Mouse (Mus musculus) heart, postnatal 10 days (tissue): ENCODE measurements at regions not wholly inside any gene's neighbourhood (a gene's known extent, or its start where the extent isn't known, plus 50 kb on each side); places are given as distances from the start of the nearest gene placed in this dataset.
A peak's percentile ranks its signal among the peaks of the same experiment; 100 is the strongest.

ENCODE experiments used
- DNase-seq, 2 experiments: peaks; one replicate each; pipeline ENCODE4 v3.0.0; 2021
- intact Hi-C: fragments of 180-260 bp; cut with DNase I; formaldehyde crosslinking; loops from one replicate; pipeline ENCODE4 v1.15.1; 2025

- peak; percentile 10 to 11 for DNase-seq
- intact Hi-C loops: no loop called here
These were observed 252.8 kb upstream of the Lrtm1 start for GRCm38 (mm10) chr14:28765201-28765600.

- intact Hi-C loops: no loop called here
- DNase-seq: no peak
These were observed 244.9 kb upstream of the Lrtm1 start for GRCm38 (mm10) chr14:28773068-28773467.

GRCm38 (mm10) chr14:28775686-28776085 lies 242.3 kb upstream of the Lrtm1 start:
- DNase-seq: no peak
- intact Hi-C loops: no loop called here

- intact Hi-C loops: no loop called here
- DNase-seq: no peak
These were observed 240.2 kb upstream of the Lrtm1 start for GRCm38 (mm10) chr14:28777791-28778190.

DNA sequence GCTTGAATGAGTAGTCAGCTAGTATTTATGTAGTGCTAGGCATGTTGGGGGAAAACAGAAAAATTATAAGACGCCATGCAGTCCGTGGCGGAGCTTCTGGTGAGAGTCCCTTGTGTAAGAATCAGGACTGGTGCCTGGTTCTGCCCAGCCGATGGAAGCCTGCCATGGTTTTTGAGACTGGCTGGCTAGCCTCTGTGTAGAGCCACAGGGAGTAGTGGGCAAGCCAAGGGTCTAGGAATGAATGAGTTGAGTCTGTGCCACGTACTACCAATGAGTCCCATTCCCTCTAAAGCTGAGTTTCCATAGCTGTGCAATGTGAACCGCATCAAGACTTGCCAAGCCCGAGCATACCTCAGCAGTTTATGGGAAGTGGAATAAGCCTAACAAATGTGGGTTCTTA lies 236.3 kb upstream of the Lrtm1 start:
- intact Hi-C loops: no loop called here
- no peak for DNase-seq

GRCm38 (mm10) chr14:28784106-28784633 lies 233.8 kb upstream of the Lrtm1 start:
- DNase-seq: peak; percentile 15 to 17
- intact Hi-C loops: no loop called here

DNA sequence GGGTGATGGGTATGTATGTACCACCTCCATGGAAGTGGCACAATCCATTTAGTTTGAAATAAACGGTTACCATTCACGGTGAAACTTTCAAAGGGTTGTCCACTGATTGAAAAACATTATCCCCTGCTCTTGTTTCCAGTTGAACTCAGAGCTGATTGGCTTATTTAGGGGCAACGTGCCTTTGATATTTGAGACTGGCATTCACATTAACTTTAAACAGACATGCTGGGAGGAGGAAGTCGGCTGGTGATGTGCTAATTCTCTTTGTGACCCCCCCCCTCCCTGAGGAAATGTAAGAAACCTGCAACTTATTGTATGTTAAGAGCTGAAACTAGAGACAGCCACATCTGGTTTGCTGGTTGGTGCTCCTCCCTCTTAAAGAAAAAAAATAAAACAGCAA lies 219.7 kb upstream of the Lrtm1 start:
- intact Hi-C loops: no loop called here
- no peak for DNase-seq

GRCm38 (mm10) chr14:28801681-28802080 lies 216.3 kb upstream of the Lrtm1 start:
- DNase-seq: no peak
- intact Hi-C loops: no loop called here

DNA sequence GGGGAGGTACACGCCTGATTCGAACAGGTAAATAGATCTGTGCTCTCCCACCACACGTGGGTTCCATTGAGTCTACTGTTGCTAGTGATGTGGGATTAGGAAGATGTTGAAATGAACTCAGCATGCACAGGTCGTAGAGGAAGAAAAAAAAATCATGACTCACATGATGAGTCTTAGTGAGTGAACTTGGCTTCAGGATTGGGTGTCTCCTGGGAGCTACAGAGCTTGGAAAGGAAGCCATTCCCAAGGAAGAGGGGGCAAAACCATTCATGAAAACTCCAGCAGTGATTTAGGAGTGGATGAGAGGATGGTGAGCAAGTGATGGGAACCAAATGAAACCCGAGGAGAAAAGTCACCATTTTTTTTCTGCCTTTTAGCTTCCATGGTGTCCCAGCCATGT lies 215.9 kb upstream of the Lrtm1 start:
- intact Hi-C loops: no loop called here
- no peak for DNase-seq

DNA sequence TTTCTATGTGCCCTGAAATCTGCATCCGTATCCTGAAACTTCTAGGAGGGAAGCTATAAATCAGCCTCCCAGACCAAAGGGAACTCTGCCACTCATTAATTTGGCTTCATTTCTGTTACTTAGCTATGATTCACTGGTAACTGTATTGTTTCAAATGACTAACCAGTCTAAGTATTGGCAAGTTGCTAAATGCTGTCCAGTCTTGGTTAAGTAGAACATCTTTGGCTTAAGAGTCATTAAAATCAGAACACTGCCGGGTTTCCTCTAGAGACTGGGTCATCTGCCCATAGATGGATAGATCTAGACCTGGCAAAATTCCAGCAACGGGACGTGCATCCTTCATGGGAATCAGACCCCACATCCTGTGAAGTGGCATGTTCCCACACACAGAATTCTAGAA lies 209.9 kb upstream of the Lrtm1 start:
- intact Hi-C loops: no loop called here
- no peak for DNase-seq

DNA sequence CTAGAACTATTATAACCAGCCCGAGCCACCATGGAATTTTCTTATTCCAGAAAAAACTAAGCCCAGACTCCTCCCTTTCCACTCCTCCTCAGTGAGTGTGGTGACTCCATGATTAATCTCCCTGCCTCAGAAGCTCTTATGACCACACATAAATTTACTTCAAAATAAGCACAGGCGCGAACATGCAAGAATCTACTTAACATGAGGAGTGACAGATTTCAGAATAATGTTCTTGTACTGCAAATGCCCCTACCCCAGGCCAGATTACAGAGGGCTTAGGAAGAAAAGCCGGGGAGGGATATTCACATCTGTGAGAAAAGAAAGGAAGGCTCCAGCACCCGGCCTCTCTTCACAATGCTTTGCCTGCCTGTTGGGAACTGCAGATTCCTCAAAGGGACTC lies 208.7 kb upstream of the Lrtm1 start:
- DNase-seq: no peak

DNA sequence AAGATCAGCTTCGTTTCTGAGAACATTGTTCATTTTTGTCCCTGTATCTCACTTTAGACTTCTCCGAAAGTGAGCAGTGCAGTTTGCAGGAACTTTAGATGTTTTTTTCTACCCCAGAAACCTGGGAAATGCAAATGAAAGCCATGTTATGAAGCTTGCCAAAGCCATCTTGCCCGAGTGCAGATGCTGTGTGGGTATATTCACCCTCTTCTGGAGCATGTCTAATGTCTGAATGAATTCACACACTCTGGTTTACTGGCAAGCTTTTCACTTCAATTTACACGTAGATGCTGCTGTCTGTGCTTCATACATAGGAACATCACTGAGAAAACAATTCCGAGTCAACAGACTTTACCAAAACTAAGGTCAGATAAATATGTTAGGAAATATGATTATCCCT lies 197.0 kb upstream of the Lrtm1 start:
- intact Hi-C loops: no loop called here

More for the DNA sequence above, 208.7 kb upstream of the Lrtm1 start:
- intact Hi-C loops: no loop called here

GRCm38 (mm10) chr14:28827186-28827585 lies 190.8 kb upstream of the Lrtm1 start:
- no peak for DNase-seq
- intact Hi-C loops: no loop called here

More for the DNA sequence above, 197.0 kb upstream of the Lrtm1 start:
- no peak for DNase-seq

DNA sequence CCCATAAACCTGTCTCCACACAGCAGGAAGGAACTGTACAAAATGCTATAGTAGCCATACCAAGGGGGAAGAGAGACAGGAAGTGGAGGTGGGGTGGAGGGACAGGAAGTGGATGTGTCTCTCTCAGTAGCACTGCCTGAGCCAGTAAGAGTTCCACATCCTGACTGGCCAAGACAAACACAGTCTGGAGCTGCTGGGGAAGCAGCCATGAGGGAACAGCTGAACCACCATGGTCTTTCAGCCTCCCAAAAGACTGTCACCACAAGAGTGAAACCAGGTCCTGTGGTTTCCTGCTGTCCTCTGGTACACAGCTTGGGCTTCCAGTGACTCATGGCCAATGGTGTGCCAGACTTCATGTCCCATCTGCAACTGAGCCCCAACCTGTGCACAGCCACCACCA lies 180.9 kb upstream of the Lrtm1 start:
- peak in 1 of 2 experiments; percentile 4 for DNase-seq
- intact Hi-C loops: no loop called here

- intact Hi-C loops: no loop called here
- DNase-seq: peak; percentile 45 to 61
These were observed 169.0 kb upstream of the Lrtm1 start for GRCm38 (mm10) chr14:28848831-28849590.
